Mouse (Mus musculus) hindbrain, embryonic 16.5 days (tissue): ENCODE data around the gene D430019H16Rik. TPM values are rescaled to one million over a fixed set of nuclear protein-coding genes. Genes with fewer than 3 reads are reported as not detected.

Experiments used
- ATAC-seq: fragments of 200-750 bp; cut with Nextera tagmentation; 2 replicates; pipeline ENCODE4 v1.8.0; 2017; ENCODE audit warnings: moderate TSS enrichment, moderate library complexity
- H3K27ac ChIP-seq: fragments of 300-500 bp; sonication (generic); 2 replicates; pipeline ENCODE4 v1.5.1; 2014; ENCODE audit warnings: low read depth, mild to moderate bottlenecking, control low read depth, low read length, moderate library complexity
- H3K27me3 ChIP-seq: fragments of 300-500 bp; sonication (generic); replicated peaks from 2 replicates; pipeline ENCODE4 v1.6.1; 2014; ENCODE audit warnings: low read length; ENCODE audit not compliant: control insufficient read depth, insufficient read depth
- H3K36me3 ChIP-seq: fragments of 300-500 bp; sonication (generic); 2 replicates; pipeline ENCODE4 v1.6.1; 2014; ENCODE audit warnings: mild to moderate bottlenecking, low read length, moderate library complexity, mixed read lengths; ENCODE audit not compliant: control insufficient read depth, insufficient read depth
- H3K4me1 ChIP-seq: fragments of 300-500 bp; sonication (generic); 2 replicates; pipeline ENCODE4 v1.6.1; 2014; ENCODE audit warnings: low read depth, low read length; ENCODE audit not compliant: control insufficient read depth, insufficient read depth
- H3K4me2 ChIP-seq: fragments of 300-500 bp; sonication (generic); 2 replicates; pipeline ENCODE4 v1.6.1; 2014; ENCODE audit warnings: mild to moderate bottlenecking, low read length, control low read depth, moderate library complexity
- H3K4me3 ChIP-seq: fragments of 300-500 bp; sonication (generic); 2 replicates; pipeline ENCODE4 v1.5.1; 2014; ENCODE audit warnings: mild to moderate bottlenecking, low read length, control low read depth, moderate library complexity
- H3K9ac ChIP-seq: fragments of 300-500 bp; sonication (generic); 2 replicates; pipeline ENCODE4 v1.6.1; 2014; ENCODE audit warnings: low read depth, mild to moderate bottlenecking, control low read depth, low read length, moderate library complexity
- H3K9me3 ChIP-seq: fragments of 300-500 bp; sonication (generic); 2 replicates; pipeline ENCODE4 v1.6.1; 2014; ENCODE audit warnings: mild to moderate bottlenecking, low read length, moderate library complexity; ENCODE audit not compliant: control insufficient read depth
- WGBS: fragments of 180-500 bp; shearing (Covaris S2); extraction: QIAGEN DNeasy Blood & Tissue Kit; methylation state at CpG from one replicate; pipeline ENCODE4 v1.1.7; 2014; 5-methylcytosine and 5-hydroxymethylcytosine counted together
- polyA plus RNA-seq: library from polyadenylated mRNA; unstranded; fragments of >200 nt; fragmentation: Nextera tagmentation; extraction: Ambion mirVana; gene quantifications from 2 replicates; pipeline ENCODE4 v1.2.1, GENCODE M21; 2015

Gene D430019H16Rik
- polyA plus RNA-seq, 1 experiment from 2014 or later = 10.8 TPM

DNA sequence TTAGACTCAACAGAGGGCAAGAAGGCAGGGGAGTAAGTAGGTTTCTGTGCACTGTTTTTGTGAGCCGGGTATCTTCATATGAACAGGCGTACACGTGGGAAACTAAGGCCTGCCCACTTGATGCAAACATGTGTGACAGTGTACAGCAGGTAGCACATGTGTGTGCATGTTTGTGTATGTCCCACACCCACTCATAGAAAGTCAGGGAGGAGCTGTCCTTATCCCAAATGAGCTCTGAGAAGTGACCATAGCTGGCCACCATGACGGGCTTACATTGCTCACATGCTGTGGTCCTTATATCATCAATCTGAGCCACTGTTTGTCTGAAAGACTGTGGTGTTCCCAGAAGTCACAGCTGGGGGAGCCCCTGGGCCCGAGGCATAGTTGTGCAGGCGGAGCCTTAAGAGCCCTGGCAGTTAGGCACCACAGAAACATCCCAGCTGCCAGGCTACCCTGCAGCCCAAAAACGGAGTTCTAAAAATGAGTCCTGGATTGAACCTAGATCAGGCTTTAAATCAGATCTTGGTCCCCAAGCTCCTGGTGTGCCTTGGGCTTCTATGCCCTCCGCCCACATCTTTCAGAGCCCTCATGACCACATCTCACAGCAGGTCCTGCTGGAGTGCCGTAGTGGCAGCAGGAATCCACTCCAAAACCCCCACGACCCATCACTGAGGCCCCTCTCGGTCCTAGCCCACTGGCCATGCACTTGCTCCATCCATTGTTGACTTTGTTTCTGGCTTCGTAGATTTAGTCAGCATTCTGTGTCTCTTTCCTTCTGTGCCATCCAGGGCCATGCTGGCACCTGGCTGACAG is 88.1 kb downstream of the D430019H16Rik start:
- Histone ChIP-seq H3K27ac (no peak overlapping the region), H3K9ac (no peak overlapping the region), H3K9me3 (no peaks in the 10 kb centered on the region), H3K4me1 (peaks cover 6% of the 10 kb centered on the region), H3K4me3 (no peak overlapping the region), H3K4me2 (no peak overlapping the region), H3K27me3 (no peaks in the 10 kb centered on the region), H3K36me3 (no peaks in the 10 kb centered on the region)
- no peak for ATAC-seq
- WGBS = 77% methylated on average over 11 of the region's 12 CpGs

DNA sequence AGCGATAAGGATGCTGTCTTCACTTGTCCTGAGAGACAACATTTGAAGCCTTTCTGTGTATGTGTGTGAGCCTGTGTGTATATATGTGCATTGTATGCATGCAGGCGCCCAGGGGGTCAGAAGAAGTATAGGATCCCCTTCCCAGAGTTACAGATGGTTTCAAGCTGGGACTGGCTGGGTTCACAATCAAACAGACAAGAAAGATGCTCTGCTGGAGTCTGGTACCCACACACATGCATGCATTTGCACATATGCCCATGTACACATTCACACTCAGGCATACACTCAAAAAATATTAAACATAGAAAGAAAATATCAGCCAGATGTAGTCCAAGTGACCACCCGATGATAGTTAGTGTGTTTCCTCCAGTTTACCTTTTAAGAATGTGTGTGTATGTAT is 88.9 kb downstream of the D430019H16Rik start:
- no peak overlapping the region for H3K9ac ChIP-seq
- no peaks in the 10 kb centered on the region; the same call in 1 of the 2 replicates for H3K27me3 ChIP-seq
- 93% methylated on average over 3 of the region's 3 CpGs for WGBS
- H3K4me1 ChIP-seq = peaks cover 6% of the 10 kb centered on the region
- H3K36me3 ChIP-seq = no peaks in the 10 kb centered on the region
- H3K27ac ChIP-seq = no peak overlapping the region
- no peak overlapping the region for H3K4me2 ChIP-seq
- ATAC-seq = no peak
- no peaks in the 10 kb centered on the region for H3K9me3 ChIP-seq
- no peak overlapping the region for H3K4me3 ChIP-seq

Other genes starting within 250 kb of the D430019H16Rik start
- gene Tcl1, start 231.1 kb upstream of the D430019H16Rik start, polyA plus RNA-seq = not detected in 2 replicates
- gene Tunar, start 120.0 kb upstream of the D430019H16Rik start, polyA plus RNA-seq = 26.3 and 28.6 TPM in 2 replicates
- 2.3 and 2.5 TPM in 2 replicates for gene Bdkrb2, start 109.4 kb downstream of the D430019H16Rik start, polyA plus RNA-seq
- 0.34 TPM in 1 of 2 replicates, not detected in the other for gene Bdkrb1, start 149.2 kb downstream of the D430019H16Rik start, polyA plus RNA-seq
- 25.6 and 26.0 TPM in 2 replicates for gene Gskip, start 231.0 kb downstream of the D430019H16Rik start, polyA plus RNA-seq
- gene Atg2b, start 231.4 kb downstream of the D430019H16Rik start, polyA plus RNA-seq = 10.2 and 13.3 TPM in 2 replicates